Mouse (Mus musculus) liver, adult 2 months (tissue): Measurements from ENCODE around the gene Marc2. TPM values are rescaled to one million over a fixed set of nuclear protein-coding genes. Genes with fewer than 3 reads are reported as not detected.

Source experiments
- DNase-seq: peaks from one replicate; pipeline ENCODE4 v3.0.0-alpha.2; 2011; ENCODE audit warnings: low read depth, low spot score; ENCODE audit errors: extremely low read depth
- H3K27ac ChIP-seq: fragments of 200-500 bp; replicated peaks from 2 replicates; pipeline ENCODE4 v1.5.1; 2012; ENCODE audit warnings: low read depth, mild to moderate bottlenecking, control low read depth, inconsistent platforms, low read length; ENCODE audit not compliant: insufficient read depth
- H3K27me3 ChIP-seq: fragments of 200-500 bp; 2 replicates; pipeline ENCODE4 v1.6.1; 2012; ENCODE audit warnings: mild to moderate bottlenecking, moderate library complexity, low read length, inconsistent platforms; ENCODE audit not compliant: control insufficient read depth, insufficient read depth
- H3K36me3 ChIP-seq: fragments of 200-500 bp; 2 replicates; pipeline ENCODE4 v1.6.1; 2012; ENCODE audit warnings: low read length, inconsistent platforms; ENCODE audit not compliant: control insufficient read depth, insufficient read depth
- H3K4me1 ChIP-seq: fragments of 200-500 bp; 2 replicates; pipeline ENCODE4 v1.6.1; 2011; ENCODE audit warnings: low read length; ENCODE audit not compliant: control insufficient read depth, insufficient read depth
- H3K4me3 ChIP-seq: fragments of 200-500 bp; 2 replicates; pipeline ENCODE4 v1.5.1; 2011; ENCODE audit warnings: low read depth, mild to moderate bottlenecking, control low read depth, low read length, moderate library complexity; ENCODE audit not compliant: insufficient read depth
- H3K79me2 ChIP-seq: fragments of 200-500 bp; 2 replicates; pipeline ENCODE4 v1.6.1; 2012; ENCODE audit warnings: inconsistent platforms, mild to moderate bottlenecking, low read length, moderate library complexity; ENCODE audit not compliant: control insufficient read depth, insufficient read depth
- H3K9ac ChIP-seq: fragments of 200-500 bp; 2 replicates; pipeline ENCODE4 v1.6.1; 2012; ENCODE audit warnings: low read depth, mild to moderate bottlenecking, control low read depth, inconsistent platforms, low read length
- CTCF ChIP-seq: fragments of 200-500 bp; IDR thresholded peaks from 2 replicates; pipeline ENCODE4 v1.5.1; 2011; ENCODE audit warnings: low read depth, low read length, control low read depth
- POLR2A ChIP-seq: fragments of 200-500 bp; IDR thresholded peaks from 2 replicates; pipeline ENCODE4 v1.6.1; 2011; ENCODE audit warnings: low read length, control low read depth; ENCODE audit not compliant: insufficient read depth; ENCODE audit errors: extremely low read depth
- WGBS: fragments of 180-500 bp; shearing (Covaris S2); methylation state at CpG from one replicate; pipeline ENCODE4 v1.1.7; 2018; 5-methylcytosine and 5-hydroxymethylcytosine counted together
- polyA plus RNA-seq: library from polyadenylated mRNA; depleted of rRNA; stranded (reverse); fragments of >200 nt; gene quantifications from 2 replicates; pipeline ENCODE4 v1.2.3, GENCODE M21; 2012
- total RNA-seq: library from RNA; depleted of rRNA; stranded (reverse); fragments of >200 nt; gene quantifications from 2 replicates; pipeline ENCODE4 v1.2.3, GENCODE M21; 2014

Gene Marc2
- total and polyA plus RNA-seq, 2 experiments, result 365 to 653 TPM

DNA sequence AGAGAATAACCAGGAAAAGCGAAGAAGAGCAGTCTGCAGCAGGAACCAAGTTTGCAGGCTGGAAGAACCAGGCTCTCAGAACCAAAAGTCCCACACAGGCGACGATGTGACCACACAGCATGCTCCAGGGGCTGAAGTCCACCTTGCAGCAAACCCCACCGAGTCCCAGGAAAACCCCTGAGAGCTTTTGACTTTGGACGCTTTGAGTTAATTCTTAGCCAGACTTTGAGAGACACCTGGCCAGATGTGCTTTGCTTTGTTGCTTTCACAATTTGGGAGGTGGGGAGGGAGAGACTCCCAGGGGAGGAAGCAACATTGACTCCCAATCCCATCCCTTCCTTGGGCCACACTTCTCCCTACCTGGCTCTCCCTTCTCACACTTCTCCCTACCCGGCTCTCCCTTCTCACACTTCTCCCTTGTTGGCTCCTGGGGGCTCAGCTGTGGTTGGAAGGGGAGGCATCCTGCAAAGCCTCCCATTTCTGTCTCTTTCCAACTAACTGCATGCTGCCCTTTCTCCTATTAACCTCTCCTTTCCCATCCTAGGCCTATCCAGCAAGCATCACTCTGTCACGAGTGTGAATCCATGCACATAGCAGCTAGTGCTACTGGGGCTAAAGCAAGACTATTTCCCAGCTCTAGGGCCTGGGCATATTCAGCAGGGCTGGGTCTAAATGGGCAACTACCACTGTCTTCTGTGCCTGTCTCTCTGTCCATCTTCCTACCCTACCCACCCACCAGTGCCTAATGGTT, 26.0 kb upstream of the Marc2 start:
- Histone ChIP-seq H3K4me3 (no peak overlapping the region), H3K27ac (peak overlapping the region; percentile 94), H3K36me3 (peaks cover 6% of the 10 kb centered on the region; the same call in 1 of the 2 replicates), H3K4me1 (peaks cover 64% of the 10 kb centered on the region), H3K9ac (peak overlapping the region; percentile 59), H3K79me2 (peaks cover 5% of the 10 kb centered on the region), H3K27me3 (no peaks in the 10 kb centered on the region)
- WGBS, result 22% methylated on average over 7 of the region's 7 CpGs
- peak; percentile 95 for DNase-seq
- TF ChIP-seq POLR2A (no peak), CTCF (no peak)

DNA sequence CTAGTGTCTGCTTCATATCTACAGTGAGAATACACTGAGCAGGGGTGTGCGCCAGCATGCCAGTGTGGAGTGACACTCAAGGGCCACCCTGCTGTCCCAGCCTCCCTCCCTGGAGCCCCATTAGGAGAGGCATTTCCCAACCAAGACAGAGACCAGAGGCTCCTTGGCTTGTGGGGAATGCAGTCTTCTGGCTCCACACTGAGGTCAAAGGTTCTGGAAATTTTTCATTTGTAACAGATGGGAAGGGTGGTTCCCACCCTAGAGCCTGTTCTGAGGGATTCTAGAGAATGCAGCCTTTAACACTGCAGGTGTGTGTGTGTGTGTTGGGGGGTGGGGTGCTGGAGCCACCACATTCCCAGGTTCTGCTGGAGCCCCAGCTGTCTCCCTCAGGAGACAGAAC, 25.3 kb upstream of the Marc2 start:
- no peak for DNase-seq
- H3K4me1 ChIP-seq, result peaks cover 68% of the 10 kb centered on the region
- TF ChIP-seq CTCF (no peak), POLR2A (no peak)
- no peak overlapping the region for H3K4me3 ChIP-seq
- peak overlapping the region; percentile 94 for H3K27ac ChIP-seq
- H3K27me3 ChIP-seq, result no peaks in the 10 kb centered on the region
- peaks cover 6% of the 10 kb centered on the region; the same call in 1 of the 2 replicates for H3K36me3 ChIP-seq
- WGBS, result 48% methylated on average over 1 of the region's 1 CpGs
- peak overlapping the region; percentile 59 for H3K9ac ChIP-seq
- H3K79me2 ChIP-seq, result peaks cover 5% of the 10 kb centered on the region

DNA sequence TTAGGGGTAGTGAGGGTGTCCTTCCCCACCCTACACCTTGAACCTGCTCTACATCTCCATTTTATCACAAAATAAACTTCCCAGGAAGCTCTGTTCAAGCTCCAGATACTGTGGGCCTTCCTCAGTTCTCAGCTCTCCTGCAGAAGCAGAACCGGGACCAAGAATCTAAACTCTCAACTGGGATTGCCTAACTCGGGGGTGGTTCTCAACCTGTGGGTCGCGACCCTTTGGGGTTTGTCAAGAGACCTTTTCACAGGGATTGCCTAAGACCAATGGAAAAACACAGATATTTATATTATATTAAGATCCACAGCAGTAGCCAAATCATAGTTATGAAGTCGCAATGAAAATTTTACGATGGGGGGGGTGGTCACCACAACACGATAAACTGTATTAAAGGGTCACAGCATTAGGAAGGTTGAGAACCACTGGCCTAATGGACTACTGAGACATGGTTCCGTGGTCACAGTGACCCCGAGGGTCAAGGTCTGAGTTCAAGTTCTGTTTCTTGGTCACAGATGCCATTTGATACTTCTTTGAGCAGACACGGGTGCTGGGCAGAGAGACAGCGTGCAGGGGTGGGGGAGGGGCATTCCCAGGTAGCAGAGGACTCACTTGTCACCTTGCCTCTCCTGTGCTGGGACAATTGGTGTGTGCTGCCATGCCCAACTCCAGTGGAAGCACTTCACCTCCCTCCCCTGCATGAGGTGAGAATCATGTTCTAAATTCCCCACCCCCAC, 24.6 kb upstream of the Marc2 start:
- Histone ChIP-seq H3K36me3 (peaks cover 6% of the 10 kb centered on the region; the same call in 1 of the 2 replicates), H3K27me3 (no peaks in the 10 kb centered on the region), H3K9ac (no peak overlapping the region), H3K79me2 (peaks cover 5% of the 10 kb centered on the region), H3K4me1 (peaks cover 67% of the 10 kb centered on the region), H3K27ac (peak overlapping the region; percentile 94), H3K4me3 (no peak overlapping the region)
- TF ChIP-seq POLR2A (no peak), CTCF (no peak)
- DNase-seq, result peak; percentile 85
- WGBS, result 23% methylated on average over 11 of the region's 11 CpGs

DNA sequence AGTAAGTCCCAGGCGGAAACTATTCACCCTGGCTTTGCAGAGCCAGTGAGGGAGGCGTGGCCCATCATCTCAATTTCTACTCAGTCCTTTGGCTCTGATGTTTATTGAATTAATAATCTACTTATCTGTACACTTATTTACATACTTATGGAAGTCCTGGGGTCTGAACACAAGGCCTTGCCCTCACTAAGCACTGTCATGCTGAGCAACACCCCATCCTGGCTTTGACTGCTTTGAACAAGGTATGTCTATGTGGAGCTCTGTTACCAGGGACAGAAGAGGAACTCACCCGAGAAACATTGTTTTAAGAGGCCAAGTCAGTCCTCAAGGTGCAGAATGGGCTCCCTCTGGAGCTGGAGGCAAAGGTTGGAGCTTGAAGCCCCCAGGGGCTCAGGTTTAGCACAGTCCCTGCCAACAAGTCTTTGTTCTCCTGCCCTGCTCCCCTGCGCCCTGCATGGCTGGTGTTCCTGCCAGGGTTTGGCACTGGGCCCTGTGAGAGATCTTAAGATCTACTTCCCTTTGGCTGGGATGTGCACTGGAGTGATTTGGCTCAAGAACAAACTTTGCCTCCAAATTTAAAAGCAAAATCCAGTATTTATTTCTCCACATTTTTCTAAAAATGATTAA, 23.8 kb upstream of the Marc2 start:
- WGBS, result 22% methylated on average over 4 of the region's 4 CpGs

DNA sequence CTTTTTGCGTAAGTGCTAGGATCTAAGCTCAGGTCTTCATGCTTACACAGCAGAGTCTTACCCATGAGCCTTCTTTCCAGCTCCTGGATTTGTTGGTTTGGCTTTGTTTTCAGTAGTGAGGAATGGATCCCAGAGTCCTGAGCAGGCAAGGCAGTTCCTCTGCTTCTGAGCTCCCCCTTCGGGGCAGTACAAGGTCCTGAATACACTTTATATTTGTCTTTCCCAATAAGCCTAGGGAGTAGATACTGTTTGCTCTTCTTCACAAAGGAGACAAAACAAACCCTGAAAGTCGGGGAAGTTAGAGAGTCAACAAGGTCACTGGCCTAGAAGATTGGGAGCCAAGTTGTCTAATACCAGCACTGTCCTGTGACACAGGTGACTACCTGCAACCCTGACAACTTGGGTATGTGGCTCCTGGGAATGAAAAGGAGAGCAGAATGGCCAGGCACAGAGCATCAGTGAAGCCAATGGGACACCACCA, 21.4 kb upstream of the Marc2 start:
- Histone ChIP-seq H3K4me1 (peaks cover 47% of the 10 kb centered on the region), H3K27ac (peak overlapping the region; percentile 74), H3K27me3 (no peaks in the 10 kb centered on the region), H3K4me3 (no peak overlapping the region), H3K9ac (peak overlapping the region; percentile 25; the same call in 1 of the 2 replicates), H3K36me3 (no peaks in the 10 kb centered on the region), H3K79me2 (no peaks in the 10 kb centered on the region)
- DNase-seq, result peak; percentile 95
- WGBS, result 27% methylated on average over 3 of the region's 3 CpGs
- TF ChIP-seq CTCF, result 0 out of 2 replicates have a peak, but pooled peaks have one; percentile 6
- no peak for TF ChIP-seq POLR2A

More for the DNA sequence above, 23.8 kb upstream of the Marc2 start:
- DNase-seq, result peak; percentile 62
- Histone ChIP-seq H3K27ac (peak overlapping the region; percentile 94), H3K36me3 (peaks cover 6% of the 10 kb centered on the region; the same call in 1 of the 2 replicates), H3K4me1 (peaks cover 62% of the 10 kb centered on the region), H3K4me3 (no peak overlapping the region), H3K27me3 (no peaks in the 10 kb centered on the region), H3K9ac (peak overlapping the region; percentile 25; the same call in 1 of the 2 replicates), H3K79me2 (no peaks in the 10 kb centered on the region)
- TF ChIP-seq CTCF, result no peak
